Mouse (Mus musculus) central nervous system, embryonic 18 days (tissue): ENCODE measurements around the gene Mrgprb1. TPM values are rescaled to one million over a fixed set of nuclear protein-coding genes. Genes with fewer than 3 reads are reported as not detected.

Source experiments
- polyA plus RNA-seq: library from polyadenylated mRNA; depleted of rRNA; stranded (reverse); fragments of >200 nt; gene quantifications from 2 replicates; pipeline ENCODE4 v1.2.3, GENCODE M21; 2012; rRNA removed

The Mrgprb1 gene
- 0.01 TPM in 2 replicates for polyA plus RNA-seq

GRCm38 (mm10) chr7:48456242-48456641, at the start of gene Mrgprb1:
Mrgprb1 (minus strand) TSS chr7:48456342.

GRCm38 (mm10) chr7:48499221-48499620, 43.1 kb upstream of the Mrgprb1 start, which contains the start of gene Mrgprx2:
Mrgprx2 (minus strand) TSS chr7:48499321.

Other genes with a start within 250 kb of the Mrgprb1 start
- not detected in 2 replicates for gene Mrgprb8, start 67.8 kb downstream of the Mrgprb1 start, polyA plus RNA-seq
- gene Mrgprx2, start 43.0 kb upstream of the Mrgprb1 start, polyA plus RNA-seq: 0.01 TPM in 1 of 2 replicates, not detected in the other
- gene Mrgprb2, start 101.7 kb upstream of the Mrgprb1 start, polyA plus RNA-seq: 0.03 TPM in 1 of 2 replicates, not detected in the other
- not detected in 2 replicates for gene Mrgprb3, start 187.5 kb upstream of the Mrgprb1 start, polyA plus RNA-seq